Mouse (Mus musculus) neutrophil, adult 65 days (primary cell): ENCODE measurements around the gene Pgap1. TPM values are rescaled to one million over a fixed set of nuclear protein-coding genes. Genes with fewer than 3 reads are reported as not detected.

Source experiments
- total RNA-seq: library from RNA; stranded (reverse); gene quantifications from 2 replicates; pipeline ENCODE4 v1.2.4, GENCODE M21; 2023

The Pgap1 gene
- total RNA-seq, result 2.8 and 4.5 TPM in 2 replicates

DNA sequence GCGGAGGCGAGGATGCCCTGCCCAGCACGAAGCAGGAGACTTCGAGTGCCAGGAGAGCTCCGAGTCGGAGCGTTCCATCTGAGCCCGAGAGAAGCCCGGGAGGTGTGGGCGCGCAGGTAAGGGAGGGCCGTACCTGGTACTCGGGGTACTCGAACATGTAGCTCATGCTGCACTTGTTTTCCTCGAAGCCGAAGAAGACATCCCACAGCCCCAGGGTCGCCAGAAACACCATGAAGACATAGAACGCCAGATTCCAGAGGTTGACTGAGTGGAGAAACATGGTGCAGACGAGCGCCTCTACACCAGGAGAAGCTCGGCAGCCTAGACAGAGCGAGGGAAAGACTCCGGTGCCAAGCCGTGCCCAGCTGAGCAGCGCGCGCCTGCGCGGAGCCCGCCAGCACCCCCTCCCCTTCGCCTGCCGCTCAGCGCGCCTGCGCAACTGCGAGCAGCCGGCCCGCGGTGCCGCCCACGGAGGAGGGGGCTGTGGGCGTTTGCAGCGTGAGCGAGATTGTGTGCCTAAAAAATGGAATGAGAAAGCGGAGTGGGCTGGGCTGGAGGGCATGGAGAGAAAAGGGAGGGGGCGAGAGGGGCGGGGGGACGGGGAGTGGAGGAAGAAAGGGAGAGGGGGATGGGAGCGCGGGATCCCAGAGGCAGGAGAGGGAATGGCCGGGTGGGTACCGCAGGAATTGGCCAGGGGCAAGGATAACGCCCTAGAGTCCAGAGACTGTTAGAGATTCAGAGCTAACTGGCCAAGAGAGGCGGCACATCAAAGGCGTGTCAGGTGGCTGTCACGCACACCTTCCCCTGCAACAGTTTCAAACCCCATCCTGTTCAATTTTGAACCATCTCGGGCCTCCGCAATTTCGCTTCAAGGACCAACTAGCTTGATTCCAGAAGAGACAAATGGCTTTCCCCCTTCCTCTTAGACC lies at the start of gene Pgap1:
Gene Pgap1 (minus strand): TSS at position 384 of the 929 bp plus-strand sequence.

GRCm38 (mm10) chr1:54438340-54439079 lies 119.0 kb downstream of the Pgap1 start, which contains the start of gene Gtf3c3:
Gene Gtf3c3, minus strand, starts transcription at chr1:54438971.

Other genes with a start within 250 kb of the Pgap1 start
- gene Gtf3c3, start 118.7 kb downstream of the Pgap1 start, total RNA-seq, result 9.0 and 11.9 TPM in 2 replicates